Mouse (Mus musculus) WW6 (cell line): Measurements from ENCODE around the gene Thg1l.

Experiments
- DNase-seq: peaks from one replicate; pipeline ENCODE4 v3.0.0-alpha.2; 2013; ENCODE audit warnings: low read depth, low spot score

Gene Thg1l

DNA sequence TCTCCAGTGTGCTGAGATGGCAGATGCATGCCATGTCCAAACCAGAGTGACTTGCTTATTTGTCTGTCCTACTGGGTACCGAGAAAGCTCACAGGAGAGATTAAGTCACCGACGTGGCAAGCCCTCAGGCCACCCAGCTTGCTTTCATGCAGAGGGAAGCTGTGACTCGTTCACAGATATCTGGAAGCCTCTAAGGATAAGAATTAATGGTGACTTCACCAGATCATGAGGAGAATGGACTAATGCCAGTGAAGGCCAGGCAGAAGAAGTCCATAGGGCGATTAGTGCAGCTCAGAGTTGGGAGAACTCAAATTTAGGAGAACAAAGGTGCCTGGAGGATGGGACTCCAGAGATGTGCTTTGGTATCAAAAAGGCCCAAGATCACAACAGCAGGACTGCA, 27.8 kb downstream of the Thg1l start:
- DNase-seq, result no peak

DNA sequence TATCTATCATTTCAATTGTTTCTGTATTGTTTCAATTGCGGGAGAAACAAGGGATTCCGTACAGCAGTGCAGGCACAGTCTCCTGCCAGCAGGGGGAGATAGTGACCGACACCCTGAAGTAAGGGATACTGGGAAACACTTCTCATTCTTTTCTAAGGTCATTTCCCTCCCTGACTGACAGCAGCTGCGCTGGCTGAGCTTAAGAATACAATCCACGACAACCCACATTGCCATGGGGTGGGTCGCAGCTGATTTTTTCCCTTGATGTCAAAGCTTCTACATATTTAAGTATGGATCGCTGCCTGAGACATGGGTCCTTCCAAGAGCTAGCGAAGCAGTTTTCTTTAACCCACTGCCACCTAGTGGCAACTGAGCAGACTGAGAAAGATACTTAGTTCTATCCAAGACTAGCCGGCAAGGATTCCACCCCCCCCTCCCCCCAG, 28.6 kb downstream of the Thg1l start:
- peak; percentile 83 for DNase-seq

DNA sequence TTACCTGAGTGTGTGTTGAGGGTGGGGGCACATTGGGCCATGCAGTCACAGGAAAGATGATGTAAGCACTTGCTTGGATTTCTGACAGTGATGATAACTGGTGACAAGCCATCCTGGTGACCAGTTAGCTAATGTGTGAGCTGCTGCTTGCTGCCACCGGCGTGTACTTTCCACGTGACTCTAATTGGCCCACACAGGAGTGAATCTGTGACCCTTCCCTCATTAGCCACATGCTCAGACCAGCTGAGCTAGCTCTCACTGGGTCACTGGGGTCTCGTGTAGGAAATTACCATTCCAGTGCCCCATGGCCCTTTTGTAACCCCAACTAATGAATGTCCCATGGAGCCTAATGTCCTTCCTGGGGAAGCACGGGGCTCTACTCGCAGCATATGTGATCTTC, 29.9 kb downstream of the Thg1l start:
- no peak for DNase-seq

DNA sequence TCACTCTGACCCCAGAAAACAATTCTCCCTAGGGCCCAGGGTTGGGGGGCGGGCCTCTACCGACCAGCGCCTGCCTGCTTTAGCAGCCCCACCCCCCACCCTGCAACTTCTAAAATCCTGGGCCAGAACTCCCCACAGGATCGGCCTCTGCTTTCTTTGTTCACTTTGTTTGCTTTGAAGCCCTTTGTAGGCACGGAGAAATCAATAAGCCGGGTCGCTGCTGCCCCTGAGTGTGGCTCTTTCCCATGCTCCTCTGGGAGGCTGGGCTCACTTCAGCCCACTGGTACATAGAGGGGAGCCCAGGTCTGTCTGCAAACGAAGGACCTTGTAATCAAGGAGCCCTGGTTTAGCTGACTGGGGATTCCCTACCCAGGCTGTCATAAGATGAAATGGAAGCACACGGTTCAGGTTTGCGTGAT, 33.8 kb downstream of the Thg1l start:
- DNase-seq, result no peak

DNA sequence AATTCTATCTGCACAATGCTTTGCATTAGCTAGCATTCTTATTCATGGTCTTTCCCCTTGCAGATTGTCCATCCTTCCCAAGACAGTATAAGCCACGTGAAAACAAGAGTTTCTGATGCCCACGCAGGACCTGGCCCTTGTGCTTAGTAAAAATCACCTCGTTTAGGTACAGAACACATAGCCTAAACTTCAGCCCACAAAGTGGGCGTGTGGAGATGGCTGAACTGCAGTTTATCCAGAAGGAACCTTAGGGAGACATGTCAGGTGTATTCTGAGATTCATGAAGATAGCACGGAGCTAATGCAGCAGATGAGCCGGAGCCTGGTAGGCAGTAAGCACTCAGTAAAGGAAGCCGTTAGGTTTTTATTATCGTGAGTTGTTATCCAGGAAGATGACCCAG, 34.3 kb downstream of the Thg1l start:
- no peak for DNase-seq

DNA sequence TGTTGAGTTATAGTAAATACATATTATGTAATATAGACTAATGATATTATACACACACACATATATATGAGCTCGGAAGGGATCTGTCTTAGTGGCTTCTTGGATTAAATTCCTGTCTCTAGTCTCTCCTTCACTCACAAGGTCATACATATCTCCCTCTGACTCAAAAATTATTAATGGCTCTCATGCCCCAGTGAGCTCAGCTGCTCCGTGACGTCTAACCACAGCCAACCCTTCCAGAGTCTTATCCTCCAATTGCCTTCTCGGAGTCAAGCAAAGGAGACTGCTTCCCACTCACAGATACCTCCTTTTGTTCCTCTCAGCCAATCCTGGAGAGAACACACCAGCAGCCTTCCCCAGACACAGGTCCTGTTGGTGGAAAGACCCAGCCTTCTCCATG, 36.5 kb downstream of the Thg1l start:
- DNase-seq, result no peak

GRCm38 (mm10) chr11:45918018-45918417, 37.3 kb downstream of the Thg1l start:
- no peak for DNase-seq

- no peak for DNase-seq
These were observed 39.1 kb downstream of the Thg1l start for GRCm38 (mm10) chr11:45916196-45916595.

DNA sequence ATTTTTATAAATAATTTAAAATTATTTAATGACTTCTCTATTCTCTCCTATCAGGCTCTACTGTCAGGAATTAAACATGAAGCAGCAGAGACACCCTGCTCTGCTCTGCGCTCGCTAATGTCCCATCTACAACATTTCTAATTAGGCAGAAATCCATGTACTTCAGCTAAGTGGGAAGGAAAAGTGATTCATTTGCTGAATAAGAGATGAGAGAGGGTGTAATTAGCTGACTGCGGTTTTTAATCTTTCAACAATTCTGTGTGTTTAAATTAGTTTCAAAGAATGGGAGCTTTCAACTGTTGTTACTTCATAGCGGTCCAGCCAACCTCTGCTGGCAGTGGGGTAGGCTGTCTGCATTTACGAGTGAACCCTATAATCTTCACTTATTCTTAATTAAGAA, 44.6 kb downstream of the Thg1l start:
- DNase-seq, result no peak

GRCm38 (mm10) chr11:45908894-45909293, 46.4 kb downstream of the Thg1l start:
- DNase-seq, result no peak

DNA sequence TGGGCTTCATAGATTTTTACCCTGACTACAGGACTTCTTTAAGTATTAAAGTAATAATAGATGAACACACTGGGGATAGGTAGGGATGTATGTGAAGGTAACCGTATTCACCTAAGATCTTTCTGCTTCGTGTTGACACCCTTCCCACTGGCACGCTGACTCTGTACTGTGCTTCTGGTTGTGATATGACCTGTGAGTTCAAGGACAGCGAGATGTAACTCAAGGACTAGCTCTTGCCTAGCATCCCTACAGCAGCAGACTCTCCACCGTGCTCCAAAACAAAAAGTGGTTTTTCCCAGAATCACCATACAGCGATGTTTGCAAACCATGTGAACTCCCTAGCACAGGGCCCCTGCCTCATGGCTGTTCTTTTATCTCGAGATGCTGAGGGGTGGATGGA, 47.2 kb downstream of the Thg1l start:
- DNase-seq, result no peak

GRCm38 (mm10) chr11:45907301-45907700, 48.0 kb downstream of the Thg1l start:
- DNase-seq, result no peak

DNA sequence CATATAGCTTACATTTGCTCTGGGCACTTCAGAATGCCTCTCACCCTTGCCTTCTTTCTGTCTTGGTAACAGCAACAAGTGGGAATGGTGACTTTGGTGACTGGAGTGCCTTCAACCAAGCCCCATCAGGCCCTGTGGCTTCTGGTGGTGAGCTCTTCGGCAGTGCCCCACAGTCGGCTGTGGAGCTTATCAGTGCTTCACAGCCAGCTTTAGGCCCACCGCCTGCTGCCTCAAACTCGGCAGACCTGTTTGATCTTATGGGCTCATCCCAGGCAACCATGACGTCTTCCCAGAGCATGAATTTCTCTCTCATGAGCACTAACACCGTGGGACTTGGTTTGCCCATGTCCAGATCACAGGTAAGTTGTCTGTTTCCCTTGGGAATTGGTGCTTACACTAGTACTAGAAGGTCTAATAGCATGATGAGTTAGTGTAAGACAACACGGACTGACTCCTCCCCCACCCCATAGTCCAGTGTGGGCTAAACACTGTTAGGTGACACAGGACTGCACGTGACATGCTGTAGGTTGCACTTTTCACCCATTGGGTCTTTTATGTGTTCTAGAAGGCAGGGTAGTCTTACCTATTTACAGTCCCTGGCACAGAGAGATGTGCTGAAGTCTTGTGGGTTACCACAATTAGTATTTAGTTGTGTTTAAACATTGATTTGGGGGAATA, 49.0 kb downstream of the Thg1l start:
- DNase-seq, result no peak

DNA sequence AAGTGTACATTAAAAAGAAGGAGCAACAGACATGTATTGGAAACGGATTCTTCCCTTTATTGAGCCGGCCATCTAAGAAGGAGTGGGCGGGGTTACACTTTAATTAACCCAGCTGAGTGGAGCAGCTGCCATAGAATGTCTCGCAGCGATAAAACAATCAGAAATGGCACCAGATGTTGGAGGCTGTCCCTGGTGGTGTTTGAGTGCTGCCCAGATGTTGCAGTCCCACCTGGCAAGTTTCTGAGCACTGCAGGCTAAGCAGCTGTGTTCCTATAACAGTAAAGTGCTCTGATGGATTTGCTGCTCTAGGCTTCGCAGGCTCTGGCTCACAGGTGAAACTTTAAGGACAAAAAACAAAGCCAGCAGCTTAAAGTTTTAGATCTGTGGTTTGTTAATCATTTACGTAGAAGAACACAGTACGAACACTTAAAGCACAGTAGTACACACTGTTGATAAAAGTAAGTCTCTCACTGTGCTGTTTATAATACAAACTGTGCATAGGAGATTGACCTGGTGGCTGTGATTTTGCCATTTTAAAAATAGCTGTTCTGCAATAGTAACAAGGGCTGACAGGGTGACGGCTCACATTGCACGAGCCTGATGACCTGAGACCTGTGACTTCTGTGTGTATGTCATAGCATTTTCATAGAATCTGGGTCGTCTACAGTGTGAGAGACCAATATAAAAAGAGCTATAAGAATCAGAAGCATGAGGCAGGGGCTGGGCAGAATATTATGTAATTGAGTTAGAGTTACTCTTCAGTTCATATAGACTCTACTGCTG, 54.9 kb downstream of the Thg1l start:
- no peak for DNase-seq

- no peak for DNase-seq
These were observed 57.9 kb downstream of the Thg1l start for GRCm38 (mm10) chr11:45897392-45897791.
